Mouse (Mus musculus) embryonic facial prominence, embryonic 11.5 days (tissue): ENCODE results near the gene Tecpr2. TPM values are rescaled to one million over a fixed set of nuclear protein-coding genes. Genes with fewer than 3 reads are reported as not detected.

Experiments used
- ATAC-seq: fragments of 200-750 bp; cut with Nextera tagmentation; replicated peaks from 2 replicates; pipeline ENCODE4 v1.8.0; 2017; ENCODE audit warnings: low read depth; ENCODE audit not compliant: insufficient number of reproducible peaks, low FRiP score, low TSS enrichment
- DNase-seq: peaks from one replicate; pipeline ENCODE4 v3.0.0-alpha.2; 2015; ENCODE audit warnings: low spot score
- H3K27ac ChIP-seq: fragments of 300-500 bp; sonication (generic); replicated peaks from 2 replicates; pipeline ENCODE4 v1.5.1; 2014; ENCODE audit warnings: mild to moderate bottlenecking, low read depth, low read length, control low read depth
- H3K27me3 ChIP-seq: fragments of 300-500 bp; sonication (generic); 2 replicates; pipeline ENCODE4 v1.6.1; 2014; ENCODE audit warnings: mild to moderate bottlenecking, low read length, moderate library complexity, mixed read lengths; ENCODE audit not compliant: control insufficient read depth, insufficient read depth
- H3K36me3 ChIP-seq: fragments of 300-500 bp; sonication (generic); replicated peaks from 2 replicates; pipeline ENCODE4 v1.6.1; 2014; ENCODE audit warnings: low read depth, mild to moderate bottlenecking, low read length, moderate library complexity, mixed read lengths; ENCODE audit not compliant: control insufficient read depth, insufficient read depth
- H3K4me1 ChIP-seq: fragments of 300-500 bp; sonication (generic); 2 replicates; pipeline ENCODE4 v1.6.1; 2014; ENCODE audit warnings: low read length, mixed read lengths; ENCODE audit not compliant: control insufficient read depth, insufficient read depth
- H3K4me2 ChIP-seq: fragments of 300-500 bp; sonication (generic); 2 replicates; pipeline ENCODE4 v1.6.1; 2014; ENCODE audit warnings: low read depth, mild to moderate bottlenecking, control low read depth, low read length, moderate library complexity
- H3K4me3 ChIP-seq: fragments of 300-500 bp; sonication (generic); 2 replicates; pipeline ENCODE4 v1.5.1; 2014; ENCODE audit warnings: low read depth, low read length, control low read depth
- H3K9ac ChIP-seq: fragments of 300-500 bp; sonication (generic); replicated peaks from 2 replicates; pipeline ENCODE4 v1.6.1; 2014; ENCODE audit warnings: mild to moderate bottlenecking, control low read depth, low read length
- H3K9me3 ChIP-seq: fragments of 300-500 bp; sonication (generic); replicated peaks from 2 replicates; pipeline ENCODE4 v1.6.1; 2016; ENCODE audit warnings: mild to moderate bottlenecking, low read length, inconsistent platforms, mixed read lengths; ENCODE audit not compliant: control insufficient read depth
- WGBS: fragments of 180-500 bp; shearing (Covaris S2); extraction: QIAGEN DNeasy Blood & Tissue Kit; methylation state at CpG from one replicate; pipeline ENCODE4 v1.1.7; 2014; 5-methylcytosine and 5-hydroxymethylcytosine counted together
- polyA plus RNA-seq: library from polyadenylated mRNA; unstranded; fragments of >200 nt; fragmentation: Nextera tagmentation; extraction: Ambion mirVana; gene quantifications from 2 replicates; pipeline ENCODE4 v1.2.1, GENCODE M21; 2014

Gene Tecpr2
- polyA plus RNA-seq, 1 experiment from 2014 or later, result 2.5 TPM

DNA sequence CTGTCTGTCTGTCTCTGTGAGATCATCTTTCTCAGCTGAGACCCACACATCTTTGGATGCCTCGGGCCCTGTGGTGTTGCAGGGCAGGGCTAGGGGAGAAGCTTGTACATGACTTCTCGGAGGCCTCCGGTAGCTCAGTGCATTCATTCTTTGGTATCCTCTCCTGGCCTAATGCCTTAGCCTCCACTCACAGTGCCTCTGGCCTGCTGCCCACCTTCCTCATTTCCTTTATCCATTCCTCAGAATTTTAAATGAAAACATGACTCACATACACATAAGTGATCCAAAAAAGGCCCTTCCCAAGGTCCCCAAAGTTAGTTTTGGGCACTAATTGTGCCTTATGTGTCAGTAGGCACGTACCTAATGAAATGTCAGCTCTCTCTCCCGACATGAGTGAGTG lies 48.4 kb downstream of the Tecpr2 start:
- 90% methylated on average over 5 of the region's 5 CpGs for WGBS
- no peak overlapping the region for H3K9ac ChIP-seq
- H3K9me3 ChIP-seq, result no peaks in the 10 kb centered on the region
- DNase-seq (no peak), ATAC-seq (no peak)
- H3K27ac ChIP-seq, result no peak overlapping the region
- no peaks in the 10 kb centered on the region for H3K4me1 ChIP-seq
- no peaks in the 10 kb centered on the region; the same call in 1 of the 2 replicates for H3K36me3 ChIP-seq
- H3K4me3 ChIP-seq, result no peak overlapping the region
- no peak overlapping the region for H3K4me2 ChIP-seq
- no peaks in the 10 kb centered on the region for H3K27me3 ChIP-seq

DNA sequence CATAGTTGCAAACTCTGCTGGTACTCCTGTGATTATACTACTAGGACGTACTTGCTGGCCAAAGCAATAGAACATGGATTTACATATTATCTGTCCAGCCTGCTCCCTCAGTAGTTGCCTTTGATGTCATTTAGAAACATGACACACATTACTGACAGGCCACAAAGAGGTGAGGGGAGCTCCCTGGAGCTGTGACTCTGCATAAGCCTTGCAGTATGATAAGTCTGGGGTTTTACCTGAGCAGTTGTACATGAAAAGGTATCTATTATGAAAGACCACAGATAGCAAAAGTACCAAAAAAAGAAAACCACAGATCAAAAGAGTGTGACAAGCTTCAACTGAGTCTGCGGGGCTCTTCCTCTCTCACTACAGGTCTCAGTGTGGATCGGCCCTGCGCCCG lies 50.3 kb downstream of the Tecpr2 start:
- H3K4me3 ChIP-seq, result no peak overlapping the region
- no peak for DNase-seq
- H3K36me3 ChIP-seq, result no peaks in the 10 kb centered on the region; the same call in 1 of the 2 replicates
- H3K27me3 ChIP-seq, result no peaks in the 10 kb centered on the region
- WGBS, result 96% methylated on average over 5 of the region's 5 CpGs
- no peaks in the 10 kb centered on the region for H3K9me3 ChIP-seq
- ATAC-seq, result no peak
- no peak overlapping the region for H3K27ac ChIP-seq
- H3K4me2 ChIP-seq, result no peak overlapping the region
- H3K9ac ChIP-seq, result no peak overlapping the region
- no peaks in the 10 kb centered on the region for H3K4me1 ChIP-seq

DNA sequence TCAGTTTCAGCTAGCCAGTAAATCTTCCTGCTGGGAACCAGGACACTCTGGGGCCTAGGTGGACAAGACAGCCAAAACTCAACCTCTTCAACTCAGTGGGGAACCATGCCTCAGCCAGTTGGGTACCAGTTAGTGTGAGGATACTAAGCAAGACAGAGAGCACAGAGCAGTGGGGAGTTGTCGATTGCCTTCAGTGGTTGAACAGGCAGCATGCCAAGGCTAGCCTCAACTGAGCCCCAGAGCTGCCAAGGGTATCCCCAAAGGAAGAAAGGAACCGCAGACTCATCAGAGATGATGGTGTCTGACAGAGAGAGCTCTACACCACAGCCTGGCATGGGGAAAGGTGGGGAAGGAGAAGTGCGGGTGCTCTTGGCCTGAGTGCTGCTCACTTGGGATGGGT lies 51.8 kb downstream of the Tecpr2 start:
- Histone ChIP-seq H3K36me3 (no peaks in the 10 kb centered on the region; the same call in 1 of the 2 replicates), H3K9ac (no peak overlapping the region)
- WGBS, result 95% methylated on average over 3 of the region's 3 CpGs

DNA sequence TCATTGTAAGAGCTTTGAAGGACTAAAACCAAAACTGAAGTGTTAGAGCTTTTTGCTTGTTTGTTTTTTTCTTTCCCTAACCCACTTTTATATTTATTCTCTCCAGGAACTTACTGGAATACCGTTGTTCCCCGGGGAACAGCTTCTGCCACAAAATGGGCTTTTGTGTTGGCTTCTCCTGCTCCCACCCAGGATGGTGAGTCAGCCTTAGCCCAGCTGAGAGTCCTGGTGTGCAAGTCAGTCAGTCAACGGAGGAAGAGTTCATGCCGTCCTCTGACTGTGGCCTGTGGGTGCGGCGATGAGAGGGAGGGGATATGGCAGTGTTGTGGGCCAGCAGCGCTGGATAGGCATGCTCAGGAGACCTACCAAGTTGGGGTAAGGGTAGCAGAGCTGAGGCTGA lies 57.2 kb downstream of the Tecpr2 start:
- no peaks in the 10 kb centered on the region for H3K9me3 ChIP-seq
- H3K27ac ChIP-seq, result no peak overlapping the region
- H3K27me3 ChIP-seq, result no peaks in the 10 kb centered on the region
- H3K4me2 ChIP-seq, result no peak overlapping the region
- no peak for DNase-seq
- no peaks in the 10 kb centered on the region for H3K36me3 ChIP-seq
- H3K4me1 ChIP-seq, result no peaks in the 10 kb centered on the region
- 90% methylated on average over 7 of the region's 7 CpGs for WGBS
- H3K4me3 ChIP-seq, result no peak overlapping the region
- ATAC-seq, result no peak
- H3K9ac ChIP-seq, result no peak overlapping the region

More for the DNA sequence above, 51.8 kb downstream of the Tecpr2 start:
- DNase-seq, result no peak
- ATAC-seq, result no peak
- H3K4me1 ChIP-seq, result no peaks in the 10 kb centered on the region
- H3K27me3 ChIP-seq, result no peaks in the 10 kb centered on the region
- no peak overlapping the region for H3K4me2 ChIP-seq
- no peak overlapping the region for H3K4me3 ChIP-seq
- no peaks in the 10 kb centered on the region for H3K9me3 ChIP-seq
- no peak overlapping the region for H3K27ac ChIP-seq

DNA sequence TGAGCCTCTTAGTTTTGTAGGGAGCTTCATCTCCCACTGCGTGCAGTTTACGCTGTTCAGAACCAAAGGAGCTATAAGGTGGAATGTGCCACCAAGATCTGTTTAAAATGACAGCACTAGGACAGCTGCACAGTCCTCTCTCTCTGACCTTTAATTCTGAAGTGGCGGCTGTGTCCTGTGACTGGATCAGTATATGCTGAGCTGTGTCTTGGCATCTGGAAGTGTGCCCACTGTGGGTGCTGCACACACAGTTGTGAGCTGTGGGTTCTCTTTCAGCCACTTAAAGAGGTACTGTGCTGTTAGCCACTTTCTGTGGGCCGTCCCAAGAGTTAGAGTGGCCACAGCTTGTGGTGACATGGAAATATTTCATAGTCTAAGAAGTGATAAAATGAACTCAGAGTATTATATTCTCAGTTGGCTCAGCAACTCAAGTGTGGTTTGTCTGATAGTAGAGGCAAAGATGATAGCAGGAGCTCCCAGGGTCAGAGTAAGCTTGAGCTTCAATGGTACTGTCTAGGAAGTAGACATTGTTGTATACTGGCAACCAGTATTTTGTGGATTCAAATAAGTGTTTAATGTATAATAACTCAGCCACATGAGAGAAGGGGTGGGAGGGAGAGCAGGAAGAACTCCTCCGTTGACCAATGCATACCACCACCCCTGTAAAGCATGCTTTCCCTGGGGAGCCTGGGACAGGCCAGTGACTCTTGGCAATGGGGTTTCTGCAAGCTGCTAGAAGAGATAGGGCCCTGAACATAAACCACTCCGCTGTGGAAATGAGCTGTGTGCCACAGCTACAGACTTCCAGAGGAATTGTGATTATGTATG lies 59.2 kb downstream of the Tecpr2 start:
- Histone ChIP-seq H3K4me3 (no peak overlapping the region), H3K27me3 (no peaks in the 10 kb centered on the region), H3K27ac (no peak overlapping the region), H3K9ac (no peak overlapping the region), H3K36me3 (no peaks in the 10 kb centered on the region), H3K4me1 (no peaks in the 10 kb centered on the region), H3K4me2 (no peak overlapping the region), H3K9me3 (no peaks in the 10 kb centered on the region)
- ATAC-seq (no peak), DNase-seq (no peak)
- WGBS, result 91% methylated on average over 6 of the region's 6 CpGs

DNA sequence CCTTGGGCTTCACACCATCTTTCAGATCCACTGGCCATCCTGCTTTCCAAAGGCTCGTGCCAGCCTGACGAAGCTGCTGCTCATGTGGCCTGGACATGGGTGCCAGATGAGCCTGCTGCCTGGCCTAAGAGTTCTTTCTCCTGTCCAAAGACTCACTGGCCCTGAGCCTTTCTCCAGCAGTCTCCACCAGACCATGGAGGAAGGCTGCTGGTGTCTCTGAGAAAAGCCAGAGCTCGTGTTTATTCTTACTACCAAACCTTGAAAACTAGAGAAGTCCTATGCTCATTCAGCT lies 59.8 kb downstream of the Tecpr2 start:
- no peak overlapping the region for H3K4me2 ChIP-seq
- no peak overlapping the region for H3K27ac ChIP-seq
- no peaks in the 10 kb centered on the region for H3K4me1 ChIP-seq
- no peak overlapping the region for H3K4me3 ChIP-seq
- H3K9ac ChIP-seq, result no peak overlapping the region
- H3K27me3 ChIP-seq, result no peaks in the 10 kb centered on the region
- no peaks in the 10 kb centered on the region for H3K9me3 ChIP-seq
- ATAC-seq (no peak), DNase-seq (no peak)
- no peaks in the 10 kb centered on the region for H3K36me3 ChIP-seq
- WGBS, result 84% methylated on average over 3 of the region's 3 CpGs

DNA sequence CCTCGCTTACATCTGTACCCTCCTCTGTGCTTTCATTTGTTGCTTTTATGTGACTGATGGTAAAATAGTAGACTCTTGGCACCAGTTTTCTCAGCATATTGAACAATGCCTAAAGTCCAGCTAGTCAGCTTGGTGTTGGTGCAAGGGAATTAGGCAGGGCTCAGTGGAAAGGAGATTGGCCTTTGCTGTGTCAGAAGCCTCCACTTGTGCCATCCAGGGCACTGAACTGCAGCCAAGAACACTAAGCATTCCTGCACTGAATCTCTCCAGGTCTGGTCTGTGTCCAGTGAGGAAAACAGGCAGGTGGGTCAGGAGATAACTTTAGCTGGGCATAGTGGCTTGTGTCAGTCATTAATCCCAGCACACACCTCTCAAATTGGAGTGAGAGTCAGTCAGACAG lies 60.3 kb downstream of the Tecpr2 start:
- H3K4me2 ChIP-seq, result no peak overlapping the region
- no peaks in the 10 kb centered on the region for H3K27me3 ChIP-seq
- no peak overlapping the region for H3K27ac ChIP-seq
- no peak overlapping the region for H3K9ac ChIP-seq
- no peaks in the 10 kb centered on the region for H3K9me3 ChIP-seq
- WGBS, result 96% methylated on average over 1 of the region's 1 CpGs
- DNase-seq (no peak), ATAC-seq (no peak)
- H3K4me1 ChIP-seq, result no peaks in the 10 kb centered on the region
- H3K36me3 ChIP-seq, result no peaks in the 10 kb centered on the region
- no peak overlapping the region for H3K4me3 ChIP-seq

DNA sequence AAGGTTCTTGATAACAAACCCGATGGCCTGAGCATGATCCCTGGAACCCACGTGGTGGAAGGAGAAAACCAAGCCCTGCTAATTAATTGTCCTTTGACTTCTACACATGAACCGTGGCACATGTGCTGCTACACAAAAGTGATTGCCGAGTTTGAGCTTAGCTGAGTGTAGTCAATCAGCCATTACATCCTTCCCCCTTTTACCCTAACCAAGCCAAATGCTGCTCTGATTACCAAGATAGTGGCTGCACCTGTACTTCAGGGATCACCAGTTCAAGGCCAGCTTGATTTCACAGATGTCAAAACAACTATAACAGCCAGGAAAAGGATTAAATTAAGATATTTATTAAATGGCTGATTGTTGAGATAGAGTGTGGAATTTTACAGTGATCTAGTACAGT lies 61.1 kb downstream of the Tecpr2 start:
- Histone ChIP-seq H3K4me3 (no peak overlapping the region), H3K4me1 (no peaks in the 10 kb centered on the region), H3K9me3 (no peaks in the 10 kb centered on the region), H3K36me3 (no peaks in the 10 kb centered on the region), H3K4me2 (no peak overlapping the region), H3K27me3 (no peaks in the 10 kb centered on the region), H3K9ac (no peak overlapping the region), H3K27ac (no peak overlapping the region)
- WGBS, result 82% methylated on average over 4 of the region's 4 CpGs
- ATAC-seq (no peak), DNase-seq (no peak)
